Mouse (Mus musculus) heart, postnatal 0 days (tissue): Measurements from ENCODE around the gene Tbx20.

Experiments
- CTCF ChIP-seq: IDR thresholded peaks from 2 replicates; pipeline ENCODE4 v1.5.1; 2016; ENCODE audit warnings: antibody characterized with exemption, control low read depth, low read depth
- EP300 ChIP-seq: IDR thresholded peaks from 2 replicates; pipeline ENCODE4 v1.6.1; 2016; ENCODE audit warnings: antibody characterized with exemption, low read depth

DNA sequence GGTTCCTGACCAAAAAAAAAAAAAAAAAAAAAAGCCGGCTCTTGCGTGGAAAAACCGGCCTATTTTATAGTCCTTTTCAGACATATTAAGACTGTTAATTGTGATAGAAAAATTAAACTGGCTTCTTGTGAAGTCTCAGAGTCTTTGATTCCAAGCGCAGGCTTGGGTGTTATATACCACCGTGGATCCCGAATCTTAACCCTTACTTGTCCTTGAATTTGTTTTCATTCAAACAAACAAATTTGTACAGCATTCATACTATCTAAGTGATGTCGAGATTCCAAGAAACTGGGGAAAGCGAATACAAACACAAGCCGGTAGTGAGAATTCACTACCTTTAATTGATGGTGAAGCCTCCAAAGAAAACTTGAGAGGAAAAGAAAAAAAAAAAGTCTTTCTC lies 932 bp downstream of the Tbx20 start:
- TF ChIP-seq CTCF, result no peak
- no peak for TF ChIP-seq EP300
